8 mouse cellular contexts compared by ENCODE assay signal in genomic region chr7:130673169-130674033, GRCm38 (mm10).
A peak's percentile ranks its signal among the peaks of the same experiment; 100 is the strongest.
DNase-seq lines count a peak whose midpoint lies in the region; ATAC-seq and TF ChIP-seq lines count a peak whose summit lies in the region.

No protein-coding gene starts in this region.

- H3K4me1 ChIP-seq in midbrain, postnatal 0 days (ENCODE audit: insufficient read depth, low read length): peaks cover 4% of the 10 kb centered on the region; the same call in 1 of the 2 replicates

- DNase-seq in layer of hippocampus, adult 2 months (ENCODE audit: low spot score in 2 of 2): peak in 1 of 2 experiments; percentile 55
- DNase-seq in layer of hippocampus, adult 8-10 months (ENCODE audit: low spot score in 2 of 2): no peak
- peak; percentile 49 for DNase-seq in Patski (ENCODE audit: low read depth, low spot score)
- peak; percentile 80 for DNase-seq in embryo, embryonic 10.5 days (ENCODE audit: low spot score)
- DNase-seq in heart, postnatal 10 days: peak; percentile 74 to 78
- DNase-seq in left cerebral cortex, adult 2 months (ENCODE audit: extremely low spot score in 1 of 2, low spot score in 2 of 2): peak in 1 of 2 experiments; percentile 36
- peak; percentile 76 for DNase-seq in midbrain, postnatal 0 days (ENCODE audit: low spot score)

- in situ Hi-C loops in Patski (cut with MboI; ENCODE audit: low pct_unique_long_range_greater_than_20kb): no loop called here

- CTCF ChIA-PET in Patski (lab: Charles Lee): interaction anchor here (0.6 to 4.9 kb wide), 12 partner anchors 11 to 141 kb away, joined by 3 to 30 read pairs (median 4); no protein-coding TSS in a partner anchor

- no peaks in the 10 kb centered on the region for H3K36me3 ChIP-seq in midbrain, postnatal 0 days (ENCODE audit: insufficient read depth, low read length)

- H3K9me3 ChIP-seq in midbrain, postnatal 0 days (ENCODE audit: low read length): no peaks in the 10 kb centered on the region

- no peaks in the 10 kb centered on the region for H3K27me3 ChIP-seq in Patski
- no peaks in the 10 kb centered on the region for H3K27me3 ChIP-seq in midbrain, postnatal 0 days (ENCODE audit: insufficient read depth, low read length)

- no peak overlapping the region for H3K4me3 ChIP-seq in layer of hippocampus, adult 2 months
- no peak overlapping the region for H3K4me3 ChIP-seq in left cerebral cortex, adult 2 months
- no peak overlapping the region for H3K4me3 ChIP-seq in midbrain, postnatal 0 days (ENCODE audit: low read depth, low read length)

- POLR2A ChIA-PET in Patski (lab: Charles Lee): interaction anchor here (1.2 kb wide), 2 partner anchors 26 to 139 kb away, joined by 3 read pairs; no protein-coding TSS in a partner anchor

- intact Hi-C loops in heart, postnatal 10 days (cut with DNase I): loop anchor here (2.0 to 5.0 kb wide), 3 partner anchors 66 to 141 kb away; no protein-coding TSS in a partner anchor
- intact Hi-C loops in left cerebral cortex, adult 2 months (cut with DNase I): loop anchor here (1.0 to 10.0 kb wide), 3 partner anchors 89 to 241 kb away; no protein-coding TSS in a partner anchor

- H3K27ac ChIP-seq in layer of hippocampus, adult 2 months: no peak overlapping the region
- no peak overlapping the region for H3K27ac ChIP-seq in left cerebral cortex, adult 2 months
- no peak overlapping the region for H3K27ac ChIP-seq in midbrain, postnatal 0 days (ENCODE audit: low read depth, low read length)

- H3K4me2 ChIP-seq in midbrain, postnatal 0 days (ENCODE audit: low read depth, low read length, poor library complexity, severe bottlenecking): no peak overlapping the region

- TF ChIP-seq CTCF in layer of hippocampus, adult 2 months (conservative IDR thresholded peaks at IDR 0.05): peak; percentile 84
- TF ChIP-seq CTCF in Patski (IDR thresholded peaks at IDR 0.05): peak; percentile 73
- peak; percentile 73 for TF ChIP-seq CTCF in left cerebral cortex, adult 2 months (IDR thresholded peaks at IDR 0.05)
- TF ChIP-seq CTCF in midbrain, postnatal 0 days (IDR thresholded peaks at IDR 0.05): peak; percentile 80

- WGBS in midbrain, postnatal 0 days: 59% methylated on average over 9 of the region's 9 CpGs

- peak; percentile 56 for ATAC-seq in Patski
- ATAC-seq in midbrain, postnatal 0 days (ENCODE audit: low FRiP score): no peak
- no peak for ATAC-seq in monocyte, adult 5-6 weeks (replicated peaks; ENCODE audit: insufficient number of reproducible peaks, low FRiP score, low TSS enrichment, poor library complexity, severe bottlenecking)

- no peak overlapping the region for H3K9ac ChIP-seq in midbrain, postnatal 0 days (replicated peaks; ENCODE audit: low read length, poor library complexity, severe bottlenecking)

Comparison
In these comparisons a context has a peak if more than half of its experiments do, and no peak if none do; other contexts are left out.
1. DNase-seq: peak in Patski (single experiment), embryo, embryonic 10.5 days (single experiment), heart, postnatal 10 days (2 of 2) and midbrain, postnatal 0 days (single experiment); none in layer of hippocampus, adult 8-10 months (0 of 2).
2. Peak in every context shown above with its lines, with median percentiles within 50 percentile points of each other: CTCF ChIP-seq.